Mouse (Mus musculus) T-helper 2 cell (primary cell): ENCODE measurements around the gene Svs2.
"Not testable (repeated sequence)": the region's sequence is repeated elsewhere in the genome, so short reads cannot be mapped to it uniquely, and the experiment has no call there.

ENCODE experiments used
- in situ Hi-C: fragments of 300-600 bp; cut with MboI, MseI; formaldehyde crosslinking; loops from one replicate; pipeline ENCODE4 v1.15.1; 2025; ENCODE audit warnings: high pct_unique_total_duplicates

The Svs2 gene

DNA sequence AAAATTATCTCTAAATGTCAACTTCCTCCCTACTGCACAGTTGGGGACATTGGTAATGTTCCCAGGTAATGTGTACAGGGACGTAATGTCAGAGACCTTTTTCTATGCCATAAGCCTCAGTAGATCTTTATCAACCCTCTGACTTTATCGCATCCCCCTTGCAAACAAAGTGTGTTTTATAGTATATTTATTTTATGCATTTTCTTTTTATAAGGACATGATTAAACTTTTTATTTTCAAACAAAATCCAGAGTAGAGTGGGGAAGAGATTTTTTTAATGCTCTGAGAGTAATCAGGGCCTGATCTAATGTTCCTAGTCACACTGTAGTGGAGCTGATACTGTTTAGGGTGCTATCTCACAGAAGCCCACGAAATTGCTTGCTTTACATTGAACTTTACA is at the start of gene Svs2:
TSS of gene Svs2 (minus strand) at position 101 of the 400 bp plus-strand sequence.
- in situ Hi-C loops: no loop called here

DNA sequence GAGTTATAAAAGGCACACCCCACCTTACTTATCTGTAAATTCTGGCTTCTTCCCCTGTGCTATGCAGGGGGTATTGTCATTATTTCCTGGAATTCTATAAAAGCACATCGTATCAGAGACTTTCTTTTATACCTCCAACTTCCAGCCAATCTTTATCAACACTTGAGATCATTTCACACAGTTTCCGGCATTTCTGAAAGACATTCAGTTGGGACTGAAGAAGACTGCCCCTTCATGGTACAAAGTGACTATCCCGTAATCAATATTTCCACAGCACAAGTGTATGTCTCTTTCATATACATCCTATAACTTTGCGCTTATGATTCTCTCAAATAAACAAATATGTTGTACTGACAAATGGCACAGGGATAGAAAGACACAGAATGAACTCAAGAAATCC is 40.1 kb upstream of the Svs2 start, which contains the start of gene Svs4:
TSS of gene Svs4 (minus strand) at position 101 of the 400 bp plus-strand sequence.
- in situ Hi-C loops: no loop called here

DNA sequence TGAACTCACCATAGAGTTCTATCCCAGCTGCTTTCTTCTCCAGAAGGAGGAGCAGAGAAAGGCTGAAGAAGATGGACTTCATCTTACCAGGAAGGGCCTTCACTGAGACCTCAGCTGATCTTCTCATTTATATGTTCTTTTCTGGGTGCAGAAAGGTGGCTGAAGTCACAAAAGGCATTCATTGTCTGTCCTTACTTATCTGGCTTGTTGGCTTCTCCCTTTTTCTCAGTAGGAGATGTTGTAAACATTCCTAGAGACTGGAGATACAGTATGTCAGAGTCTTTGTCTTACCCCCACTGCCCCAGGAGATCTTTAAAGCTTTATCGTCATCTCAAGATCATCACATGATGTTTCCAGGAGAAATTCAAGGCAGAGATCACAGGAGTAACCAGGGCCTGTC is 18.3 kb upstream of the Svs2 start, which contains the start of gene Svs3b:
TSS of gene Svs3b (minus strand) at position 101 of the 400 bp plus-strand sequence.
- in situ Hi-C loops: not testable (repeated sequence)

DNA sequence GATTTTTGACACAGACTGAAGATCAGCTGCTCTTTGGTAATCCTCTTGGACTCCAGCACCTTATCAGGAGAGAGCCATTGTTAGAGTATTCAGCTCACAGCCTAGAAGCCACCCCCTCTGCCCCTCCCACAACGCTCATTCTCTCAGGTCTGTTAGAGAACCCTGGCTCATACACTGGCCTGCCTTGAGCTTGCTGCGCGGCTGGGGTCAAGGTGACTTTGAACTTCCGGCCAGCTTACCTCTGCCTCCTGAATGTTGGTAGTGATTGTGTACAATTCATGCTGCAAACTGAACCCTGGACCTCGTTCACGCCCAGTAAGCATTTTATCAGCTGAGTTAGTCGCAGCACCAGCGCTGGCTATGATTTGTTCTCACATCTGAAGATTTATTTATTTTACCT is 5.6 kb downstream of the Svs2 start:
- in situ Hi-C loops: no loop called here

DNA sequence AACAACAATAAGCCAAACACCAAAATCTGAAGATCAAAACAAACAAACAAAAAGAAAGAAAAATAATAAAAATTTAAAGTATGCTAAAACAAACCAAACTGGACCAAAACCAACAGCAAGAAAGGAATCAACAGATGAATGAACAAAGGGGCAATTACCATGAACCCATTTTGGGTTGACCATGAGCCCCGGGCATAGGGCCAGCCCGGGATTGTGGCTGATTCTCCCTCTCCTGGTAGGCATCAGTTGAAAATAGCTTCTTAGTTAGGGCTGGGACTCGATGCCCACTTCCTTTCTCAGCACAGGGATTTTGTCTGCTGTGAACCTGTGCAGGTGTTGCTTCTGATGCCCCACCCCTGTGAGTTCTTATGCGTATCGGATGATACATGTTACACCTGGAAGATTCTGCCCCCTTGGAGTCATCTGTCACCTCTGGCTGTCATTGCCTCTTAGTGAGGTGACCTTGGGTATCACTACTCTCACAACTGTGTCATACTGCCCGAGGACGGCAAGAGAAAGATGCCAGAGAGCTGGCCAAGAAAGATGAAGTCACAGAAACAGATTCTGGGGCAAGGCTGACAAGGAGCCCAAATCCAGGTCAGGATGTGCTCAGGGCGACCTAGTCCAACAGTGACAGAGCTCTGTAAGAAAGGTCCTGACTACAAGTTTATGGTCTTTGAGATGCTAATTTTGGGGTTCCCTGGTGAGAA is 9.8 kb downstream of the Svs2 start:
- in situ Hi-C loops: no loop called here

DNA sequence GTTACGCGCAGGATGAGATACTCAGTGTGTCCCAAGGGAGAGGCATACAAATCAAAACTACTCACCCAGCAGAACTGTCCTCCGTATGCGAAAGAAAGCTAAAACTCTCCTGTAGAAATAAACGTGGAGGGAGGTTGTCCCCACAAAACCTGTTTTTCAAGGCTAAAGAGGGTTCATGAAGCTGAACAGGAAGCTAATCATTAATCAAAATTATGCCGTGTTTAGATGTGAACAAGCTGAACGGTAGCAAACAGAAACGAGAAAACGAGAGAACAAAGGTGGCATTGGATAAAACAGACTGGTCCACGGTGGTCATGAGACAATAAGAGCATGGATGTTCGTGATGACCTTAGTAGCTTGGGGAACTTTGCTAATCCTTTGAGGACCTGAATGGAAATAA is 16.7 kb downstream of the Svs2 start, which contains the start of gene Wfdc15b:
TSS of gene Wfdc15b (minus strand) at position 139 of the 400 bp plus-strand sequence.
- in situ Hi-C loops: no loop called here

DNA sequence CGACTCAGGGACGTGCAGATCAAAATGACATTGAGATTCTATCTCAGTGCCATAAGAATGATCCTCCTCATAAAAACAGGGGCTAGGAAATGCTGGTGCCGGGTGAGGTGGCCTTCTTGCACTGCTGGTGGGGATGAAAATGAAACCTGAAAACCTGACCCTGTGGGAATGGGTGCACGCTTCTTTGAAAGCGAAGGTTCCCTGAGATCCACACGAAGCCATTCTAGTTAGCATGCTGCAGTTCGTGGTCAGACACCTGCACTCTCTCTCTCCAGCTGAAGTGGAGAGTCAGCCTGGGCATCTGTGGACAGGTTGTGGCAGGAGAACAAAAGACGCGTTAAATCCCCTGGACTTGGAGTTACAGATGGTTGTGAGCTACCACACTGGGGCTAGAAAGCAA is 19.0 kb downstream of the Svs2 start:
- in situ Hi-C loops: no loop called here

- in situ Hi-C loops: no loop called here
Observed at GRCm38 (mm10) chr2:164212711-164213110, 25.6 kb downstream of the Svs2 start.

DNA sequence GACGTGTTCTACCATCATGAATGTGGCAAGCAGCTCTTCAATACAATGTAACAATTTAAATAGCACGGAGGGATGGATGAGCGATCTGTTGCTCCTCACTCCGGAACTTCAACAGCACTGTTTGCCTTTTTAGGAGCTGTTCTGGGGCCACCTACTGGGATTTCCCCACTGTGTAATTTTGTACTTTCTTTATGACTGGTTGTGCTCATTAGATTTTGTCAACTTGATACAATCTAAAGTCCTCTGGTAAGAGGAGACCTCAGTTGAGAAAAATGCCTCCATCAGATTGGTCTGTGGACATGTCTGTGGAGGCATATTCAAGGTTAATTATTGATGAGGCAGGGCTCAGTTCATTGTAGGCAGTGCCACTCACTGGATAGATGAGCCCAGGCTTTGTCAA is 27.4 kb downstream of the Svs2 start:
- in situ Hi-C loops: no loop called here

DNA sequence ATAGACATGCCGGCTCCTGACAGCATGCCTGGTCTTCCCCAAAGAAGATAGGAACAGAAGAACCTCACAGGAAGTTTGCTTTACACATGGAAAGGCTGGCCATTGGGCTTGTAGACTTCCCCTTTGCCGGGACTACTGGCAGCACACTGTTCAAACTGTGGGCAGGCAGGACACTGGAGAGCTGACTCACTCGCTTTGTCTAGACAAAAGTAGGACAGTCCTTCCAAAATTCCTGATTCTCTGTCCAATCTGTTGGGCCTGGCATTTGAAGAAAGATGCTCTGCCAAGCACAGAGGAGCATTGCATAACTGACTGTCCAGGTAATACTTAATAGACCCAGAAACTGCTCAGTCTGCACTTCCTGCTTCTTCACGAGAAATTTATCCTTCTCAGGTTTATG is 31.6 kb downstream of the Svs2 start:
- in situ Hi-C loops: no loop called here

DNA sequence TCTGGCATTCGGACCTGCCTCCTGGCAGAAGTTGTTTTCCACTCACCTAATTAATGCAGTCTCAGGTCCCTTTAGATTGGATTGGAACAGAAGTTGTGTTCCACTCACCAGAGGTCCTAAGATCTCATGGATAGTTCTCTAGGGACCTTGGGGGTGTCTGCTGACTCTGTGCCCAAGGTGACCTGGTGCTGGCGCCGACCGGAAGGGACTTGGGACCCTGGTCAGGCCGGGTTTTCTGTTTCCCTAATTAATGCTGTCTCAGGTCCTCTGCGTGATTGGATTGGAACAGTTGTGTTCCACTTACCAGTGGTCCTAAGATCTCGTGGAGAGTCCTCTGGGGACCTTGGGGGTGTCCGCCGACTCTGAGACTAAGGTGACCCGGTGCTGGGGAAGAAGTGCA is 32.3 kb downstream of the Svs2 start:
- in situ Hi-C loops: not testable (repeated sequence)

DNA sequence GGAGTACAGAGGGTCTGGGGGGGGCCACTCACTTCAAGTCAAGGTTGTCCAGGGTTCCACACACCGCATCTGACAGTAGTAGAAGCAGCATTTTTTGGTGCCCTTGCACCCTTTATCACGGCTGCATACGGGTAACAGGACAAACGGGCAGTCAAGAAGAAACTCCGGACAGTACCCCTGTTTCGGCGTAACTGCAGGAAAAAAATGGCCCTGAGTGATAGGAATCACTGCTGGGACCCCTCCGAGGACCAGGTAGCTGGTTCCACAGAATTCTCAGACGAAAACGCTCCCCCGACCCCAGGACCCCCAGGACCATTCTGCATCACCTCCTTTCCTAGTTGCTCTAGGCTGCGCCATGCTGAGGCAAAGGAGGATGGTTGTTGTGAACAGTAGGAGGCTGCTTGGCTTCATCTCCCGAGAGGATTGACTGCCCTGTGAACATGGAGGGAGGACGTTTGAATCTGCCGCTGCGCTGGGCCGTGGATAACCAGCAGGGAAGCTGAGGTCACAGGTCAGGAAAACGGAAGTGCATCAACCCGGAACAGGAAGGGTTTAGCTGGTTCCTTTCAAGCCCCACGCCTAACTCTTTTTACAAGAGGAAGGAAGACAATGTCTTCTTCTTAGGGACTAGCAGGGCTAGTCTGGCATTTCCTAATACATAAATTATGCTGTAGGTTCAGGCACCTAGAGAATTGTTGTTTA is 38.5 kb downstream of the Svs2 start, which contains the start of gene Wfdc15a:
TSS of gene Wfdc15a (minus strand) at position 505 of the 702 bp plus-strand sequence.
- in situ Hi-C loops: no loop called here

DNA sequence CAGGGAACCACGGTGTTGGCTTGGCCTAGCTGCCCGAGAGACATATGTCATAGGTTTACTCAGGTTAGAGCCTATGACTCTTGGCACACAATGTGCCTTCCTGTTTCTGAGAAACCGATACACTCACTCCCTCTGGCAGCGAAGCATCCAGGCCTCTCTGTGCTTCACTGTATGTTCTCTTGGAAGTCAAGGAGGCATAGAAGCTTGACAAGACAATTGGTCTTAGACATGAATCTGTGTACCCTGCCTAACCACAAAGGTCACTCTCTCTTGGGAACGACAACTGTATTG is 41.6 kb downstream of the Svs2 start:
- in situ Hi-C loops: no loop called here

- in situ Hi-C loops: no loop called here
Observed at GRCm38 (mm10) chr2:164195971-164196699, 42.1 kb downstream of the Svs2 start.

DNA sequence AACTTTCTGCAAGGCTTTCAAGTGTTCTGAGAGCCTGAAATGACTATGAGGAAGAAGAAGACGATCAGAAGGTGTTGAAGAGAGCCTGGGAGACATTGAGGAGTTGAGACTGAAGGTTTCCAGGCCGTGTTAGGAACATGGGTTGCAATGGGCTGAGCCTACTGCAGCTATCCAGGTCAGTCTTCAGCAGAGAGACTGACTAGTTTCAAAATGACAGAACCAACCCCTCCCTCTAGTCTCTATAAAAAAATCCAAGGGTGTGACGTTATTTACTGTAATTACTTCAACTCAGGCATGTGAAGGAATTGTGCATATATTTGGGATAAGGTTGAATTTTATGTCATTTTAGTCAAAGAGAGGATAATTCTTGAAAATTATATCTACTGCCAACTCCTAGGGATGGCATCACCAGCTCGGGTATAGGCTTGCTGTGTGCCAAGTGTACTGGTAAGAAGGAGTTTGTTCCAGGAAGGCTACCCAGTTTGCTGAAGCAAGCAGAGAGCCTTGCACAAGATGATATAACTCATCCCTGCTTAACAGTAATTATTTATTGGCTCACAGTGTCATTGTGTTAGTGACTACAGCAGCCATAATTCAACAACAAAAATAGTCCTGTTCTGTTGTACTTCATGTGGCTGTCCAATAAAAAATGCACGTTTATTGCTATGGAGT is 43.2 kb downstream of the Svs2 start:
- in situ Hi-C loops: no loop called here

DNA sequence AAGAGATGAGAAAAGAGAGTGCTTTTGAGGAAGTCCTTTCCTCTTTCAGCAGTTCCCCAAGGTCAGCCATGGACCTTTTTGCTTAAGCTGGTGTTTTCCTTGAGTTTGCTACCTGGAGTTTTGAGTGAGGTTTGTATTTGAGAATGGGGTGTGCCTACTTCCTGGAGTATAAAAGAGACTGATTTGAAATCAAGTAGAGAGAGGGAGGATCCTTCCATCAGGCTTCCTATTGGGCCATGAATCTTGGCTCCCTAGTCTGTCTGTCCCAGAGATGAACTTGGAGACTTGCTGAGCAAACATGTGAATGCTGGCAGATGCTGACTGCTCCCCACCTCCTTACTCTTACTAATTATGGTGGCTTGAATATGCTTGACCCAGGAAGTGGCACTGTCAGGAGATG is 46.0 kb downstream of the Svs2 start:
- in situ Hi-C loops: no loop called here

DNA sequence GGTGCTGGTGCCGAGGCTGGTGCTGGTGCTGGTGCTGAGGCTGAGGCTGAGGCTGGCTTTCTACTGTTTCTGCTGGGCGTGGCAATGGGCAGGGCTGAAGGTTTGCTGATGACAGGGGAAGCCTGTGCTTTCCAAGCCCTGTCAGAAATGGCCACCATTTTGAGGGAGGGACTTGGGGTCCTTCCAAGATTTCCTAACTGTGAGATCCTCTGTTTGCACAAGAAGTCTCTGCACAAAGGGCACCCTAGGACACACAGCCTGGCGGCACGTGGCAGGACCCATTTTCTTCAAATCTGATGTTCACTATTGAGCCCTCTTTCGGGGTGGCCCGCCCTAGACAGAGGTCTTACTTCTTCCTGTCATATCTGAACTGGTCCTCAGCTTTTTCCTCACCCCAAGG is 47.7 kb downstream of the Svs2 start, which contains the start of gene Wfdc12:
TSS of gene Wfdc12 (minus strand) at position 33 of the 400 bp plus-strand sequence.
- in situ Hi-C loops: no loop called here

DNA sequence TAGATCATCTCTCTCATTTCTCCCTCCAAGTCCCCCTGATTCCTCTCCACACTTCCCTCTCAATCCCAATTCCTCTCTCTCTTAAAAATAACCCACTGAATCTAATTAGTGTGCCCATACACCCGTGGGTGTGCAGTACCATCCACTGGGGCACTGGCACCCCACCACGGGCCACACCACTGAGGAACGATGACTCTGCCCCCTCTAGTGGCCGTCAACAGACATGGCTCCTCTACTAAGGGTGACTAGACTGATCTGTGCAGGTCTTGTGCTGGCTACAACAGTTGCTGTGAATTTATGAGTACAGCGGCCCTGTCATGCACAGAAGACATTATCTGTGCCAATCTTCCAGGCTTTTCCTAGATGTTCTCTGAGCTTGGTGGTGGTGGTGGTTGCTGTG is 49.5 kb downstream of the Svs2 start:
- in situ Hi-C loops: no loop called here
